Mouse (Mus musculus) CD4-positive, CD25-positive, alpha-beta regulatory T cell, adult 2 months (primary cell): Measurements from ENCODE around the gene Cdt1.

Source experiments
- DNase-seq: peaks from one replicate; pipeline ENCODE4 v3.0.0-alpha.2; 2012; ENCODE audit warnings: low read depth, low spot score

The Cdt1 gene

DNA sequence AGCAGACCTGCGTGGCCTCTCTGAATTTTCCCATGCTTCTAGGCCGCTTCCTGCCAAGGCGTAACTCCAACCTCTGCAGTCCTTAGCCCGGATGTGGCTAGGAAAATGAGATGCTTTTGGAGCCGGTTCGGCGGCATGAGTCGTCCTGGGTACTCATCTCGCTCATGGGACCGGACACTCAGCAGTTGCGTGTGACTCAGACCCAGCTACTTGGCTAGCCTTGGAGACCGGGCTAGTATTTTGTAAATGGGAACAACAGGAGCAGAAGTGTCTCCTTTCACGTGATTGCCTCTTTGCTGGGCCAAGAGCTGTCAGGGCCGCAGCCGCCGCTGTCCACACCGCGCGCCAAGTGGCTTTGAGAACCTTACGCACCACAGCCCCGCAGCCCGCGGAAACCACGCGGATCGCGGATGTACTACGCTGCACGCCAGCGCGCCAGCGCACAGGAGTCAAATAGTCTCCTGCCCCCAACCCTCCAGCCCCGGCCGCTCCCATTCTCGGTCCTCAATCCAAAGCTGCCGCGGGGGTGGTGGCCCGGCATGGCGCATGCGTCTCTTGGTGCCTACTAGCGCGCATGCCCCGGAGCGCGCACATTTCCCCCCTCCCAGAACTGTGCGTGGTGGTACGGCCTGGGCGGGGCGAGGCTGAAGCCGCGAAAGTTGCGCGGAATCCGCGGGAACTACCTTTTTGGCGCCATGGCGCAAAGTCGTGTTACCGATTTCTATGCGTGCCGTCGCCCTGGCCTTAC lies at the start of gene Cdt1:
TSS of gene Cdt1 (plus strand) at position 655 of the 748 bp plus-strand sequence.
- peak; percentile 97 for DNase-seq

DNA sequence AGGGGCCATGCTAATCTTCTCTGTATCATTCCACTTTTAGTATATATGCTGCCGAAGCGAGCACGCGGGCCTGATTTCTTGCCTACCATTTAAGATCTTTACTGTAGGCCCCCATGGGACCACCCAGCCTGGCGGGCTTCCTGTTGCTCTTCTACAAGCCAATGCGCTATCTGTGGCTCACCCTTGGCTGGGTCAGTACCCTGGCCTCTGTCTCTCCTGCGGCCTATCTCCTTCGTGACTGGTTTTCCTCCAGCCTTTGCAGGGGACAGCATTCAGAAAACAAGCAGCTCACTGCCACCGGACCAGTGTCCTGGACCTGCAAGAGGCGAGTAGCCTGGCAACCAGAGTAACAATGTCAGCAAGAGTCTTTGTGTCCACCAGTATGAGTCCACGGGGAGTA lies 47.2 kb upstream of the Cdt1 start:
- DNase-seq, result no peak

DNA sequence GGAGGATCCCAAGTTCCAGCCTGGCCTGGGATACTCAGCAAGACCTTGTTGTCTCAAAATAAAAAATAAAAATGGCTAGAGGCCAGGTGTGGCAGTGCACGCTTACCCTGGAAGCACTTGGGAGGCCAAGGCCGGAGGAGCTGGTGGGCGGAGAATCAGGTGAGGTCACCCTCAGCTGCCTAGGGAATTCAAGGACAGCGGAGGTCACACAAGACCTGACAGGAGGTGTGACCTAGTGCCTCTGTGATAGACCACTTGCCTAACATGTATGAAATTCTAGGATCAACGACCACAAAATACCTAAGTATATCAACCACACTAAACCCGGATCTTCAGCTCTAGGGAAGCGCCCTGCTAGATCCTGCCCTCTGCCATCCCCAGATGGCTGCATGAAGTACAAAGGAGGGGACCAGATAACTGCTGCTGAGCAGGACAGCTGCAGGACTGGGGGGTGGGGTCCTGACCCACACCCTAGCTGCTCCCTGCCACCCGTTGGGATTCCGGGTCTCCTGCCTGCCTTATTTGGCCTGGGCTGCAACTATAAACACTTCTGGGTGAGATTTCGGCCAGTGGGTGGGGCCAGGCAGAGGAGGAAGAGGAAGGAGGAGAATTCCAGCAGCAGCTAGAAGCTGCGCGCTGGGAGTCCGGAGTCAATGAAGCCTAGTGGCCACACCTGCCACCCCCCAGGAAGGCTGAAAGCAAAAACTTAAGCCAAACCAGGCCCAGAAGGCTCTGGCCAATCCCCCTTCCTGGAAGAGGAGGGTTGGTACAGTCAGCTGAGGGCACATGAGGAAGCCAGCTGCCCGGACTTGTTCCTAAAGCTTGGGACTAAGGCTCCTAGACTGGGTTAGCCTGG lies 44.8 kb upstream of the Cdt1 start:
- DNase-seq, result no peak

DNA sequence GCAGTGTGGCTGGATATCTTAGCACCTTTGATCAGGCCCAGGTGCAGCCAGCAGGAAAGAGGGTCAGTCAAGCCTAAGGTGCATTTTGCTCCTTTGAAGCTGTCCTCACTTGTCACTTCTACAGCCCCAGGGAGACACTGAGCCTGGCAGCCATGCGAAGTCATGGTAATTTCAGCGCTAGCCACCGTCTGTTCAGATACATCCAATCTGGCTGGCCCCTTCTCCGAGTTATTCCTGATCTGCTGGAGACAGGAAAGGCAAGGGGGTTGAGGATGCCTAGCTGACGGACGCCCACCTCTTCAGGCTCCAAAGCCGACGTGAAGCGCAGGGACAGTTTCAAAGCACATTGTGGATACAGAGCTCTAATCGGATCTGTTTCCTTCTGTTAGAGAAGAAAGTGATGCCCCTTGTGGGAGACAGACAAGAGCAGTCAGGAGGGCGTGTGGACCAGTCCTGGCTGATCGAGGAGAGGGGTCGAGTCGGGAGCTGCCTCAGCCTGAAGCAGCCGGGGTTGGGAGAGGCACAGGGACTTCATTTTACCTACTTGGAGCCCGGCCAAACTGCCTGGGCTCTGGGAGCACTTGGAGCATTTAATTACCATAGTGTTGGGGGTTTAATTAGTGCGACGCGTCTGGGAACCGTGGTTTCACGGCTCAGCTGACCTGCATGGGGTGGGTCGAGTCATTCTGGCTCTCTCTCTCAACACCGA lies 44.0 kb upstream of the Cdt1 start:
- no peak for DNase-seq

DNA sequence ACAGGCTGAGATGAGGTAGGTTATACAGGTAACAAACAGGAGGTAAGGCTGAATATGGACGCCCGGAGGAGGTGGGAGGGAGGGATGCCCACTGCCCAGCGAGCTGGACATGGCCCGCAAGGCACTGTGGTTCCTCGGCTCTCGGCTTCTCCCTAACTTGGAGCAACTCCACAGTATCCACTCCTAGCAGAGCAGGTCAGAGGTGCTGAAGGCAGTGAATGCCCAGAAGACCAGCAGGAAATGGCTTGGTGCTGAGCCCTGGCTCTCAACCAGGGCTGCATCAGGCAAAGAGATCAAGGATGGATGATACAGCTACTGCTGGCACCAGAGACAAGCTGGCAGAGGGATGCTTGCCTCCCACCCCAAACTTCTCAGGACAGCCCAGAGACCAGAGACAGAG lies 43.3 kb upstream of the Cdt1 start:
- no peak for DNase-seq

DNA sequence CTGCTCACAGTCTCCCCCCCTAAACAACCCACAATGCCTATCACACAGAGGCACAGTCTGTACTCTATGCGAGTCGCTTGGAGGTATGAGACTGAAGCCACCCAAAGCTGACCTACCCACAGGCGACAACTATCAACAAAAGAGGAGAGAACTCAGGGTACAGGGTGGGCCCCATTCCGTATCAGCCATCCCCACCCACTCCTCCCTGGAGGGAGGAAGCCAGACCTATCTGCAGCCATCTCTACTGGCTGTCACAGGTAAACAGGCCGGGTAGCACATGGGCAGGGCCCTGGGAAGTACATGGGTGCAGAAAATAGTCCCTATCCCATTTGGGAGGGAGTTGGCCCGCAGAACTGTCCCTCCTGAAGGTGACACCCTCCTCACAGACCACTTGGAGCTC lies 42.8 kb upstream of the Cdt1 start:
- DNase-seq, result no peak

DNA sequence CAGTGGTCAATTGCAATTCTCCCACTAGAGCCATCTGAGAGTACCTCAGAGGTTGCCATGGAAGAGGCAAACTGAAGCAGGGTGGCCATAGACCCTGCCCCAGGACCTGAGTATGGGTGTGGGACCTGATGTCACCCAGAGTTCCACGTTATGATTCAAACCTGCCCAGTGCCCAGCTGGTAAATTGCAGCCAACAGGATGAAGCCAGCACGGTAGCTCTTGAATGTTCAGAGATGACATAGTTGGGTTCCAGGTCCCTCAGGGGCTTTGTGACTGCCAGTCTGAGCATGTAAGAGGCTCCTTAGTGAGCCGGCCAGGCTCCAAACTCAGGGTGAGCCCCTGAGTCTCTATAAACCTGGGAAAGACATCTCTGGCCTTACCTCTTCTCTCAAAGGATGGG lies 41.7 kb upstream of the Cdt1 start:
- DNase-seq, result no peak

DNA sequence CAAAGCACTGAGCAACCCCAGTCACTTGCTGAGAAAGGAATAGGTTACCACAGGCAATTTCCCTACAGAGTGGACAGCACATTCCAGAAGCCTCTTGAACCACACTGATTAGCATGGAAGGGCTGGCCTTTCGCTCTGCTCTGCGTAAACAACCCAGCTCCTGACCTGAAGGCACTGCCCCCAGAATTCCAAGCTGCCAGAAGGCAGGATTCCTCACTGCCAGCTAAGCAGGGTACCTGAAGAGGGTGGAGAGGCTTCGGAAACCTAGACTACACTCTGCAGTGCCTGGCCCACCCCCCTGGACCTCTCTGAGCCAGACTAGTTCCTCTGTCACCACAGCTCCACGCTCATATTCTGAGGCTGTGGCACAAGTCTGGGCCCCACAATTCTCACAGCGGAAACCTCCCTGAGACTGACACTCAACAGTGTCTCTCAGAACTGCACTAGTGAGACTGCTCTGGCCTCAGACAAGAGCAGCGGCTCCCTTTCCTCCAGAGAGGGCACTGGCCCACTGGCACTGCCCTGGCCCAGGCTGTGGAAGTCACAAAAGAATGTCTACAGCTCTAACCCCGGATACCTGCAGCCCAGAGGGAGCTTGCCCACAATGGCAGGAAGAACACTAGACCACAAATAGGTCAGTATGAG lies 41.2 kb upstream of the Cdt1 start:
- no peak for DNase-seq

DNA sequence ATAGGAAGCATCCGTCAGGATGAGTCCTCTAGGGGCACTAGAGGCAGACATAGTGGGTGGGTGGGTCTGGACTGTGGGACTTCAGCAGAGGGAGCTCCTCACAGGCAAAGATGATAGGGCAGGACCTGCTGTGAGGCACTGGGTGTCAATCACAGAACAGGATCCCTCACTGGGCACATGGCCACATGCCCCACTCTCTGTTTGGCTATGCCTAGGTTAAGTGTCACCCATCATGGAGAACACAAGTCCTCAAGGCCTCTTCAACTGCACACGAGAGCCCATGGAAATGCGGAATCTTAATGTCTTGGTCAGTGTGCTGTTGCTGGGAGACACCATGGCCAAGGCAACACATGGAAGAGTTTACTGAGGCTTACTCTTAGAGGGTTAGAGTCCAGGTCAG lies 39.9 kb upstream of the Cdt1 start:
- DNase-seq, result no peak

DNA sequence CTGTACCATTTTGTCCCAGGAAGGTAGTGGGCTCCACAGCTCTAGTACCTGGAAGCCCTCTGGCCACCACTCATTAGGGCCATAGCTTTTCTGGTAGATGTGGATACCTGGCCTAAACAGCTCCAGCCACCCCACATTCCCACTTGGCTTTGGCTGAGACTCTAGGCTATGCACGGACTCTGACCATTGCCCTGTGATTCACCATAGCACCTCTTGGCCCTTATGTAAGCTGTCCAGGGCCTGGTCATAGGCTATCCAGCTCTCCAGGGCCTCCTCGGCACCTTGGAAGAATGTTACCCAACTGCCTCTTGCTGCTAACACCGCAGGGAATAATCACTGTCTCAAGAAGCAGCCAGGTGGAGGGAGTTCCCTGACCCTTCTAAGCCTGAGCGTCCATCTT lies 38.7 kb upstream of the Cdt1 start:
- no peak for DNase-seq

DNA sequence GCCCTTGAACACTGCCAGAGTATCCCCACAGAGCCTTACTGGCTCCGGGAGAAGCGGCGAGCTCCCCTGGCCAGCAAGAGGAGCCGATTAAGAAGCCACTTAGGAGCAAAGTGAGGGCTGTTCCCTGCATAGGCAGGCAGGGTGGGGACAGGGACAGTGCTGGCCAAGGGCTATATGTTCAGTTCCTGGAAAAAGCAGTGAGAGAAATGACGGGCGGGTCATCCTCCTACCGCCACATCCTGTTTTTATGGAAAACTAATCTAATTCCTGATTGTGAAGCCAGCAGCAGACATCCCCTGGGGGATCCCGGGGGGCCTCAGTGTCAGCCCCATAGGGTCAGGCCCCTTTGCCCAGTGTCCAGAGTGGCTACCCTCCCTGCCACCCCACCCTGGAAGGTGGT lies 36.5 kb upstream of the Cdt1 start:
- DNase-seq, result no peak

DNA sequence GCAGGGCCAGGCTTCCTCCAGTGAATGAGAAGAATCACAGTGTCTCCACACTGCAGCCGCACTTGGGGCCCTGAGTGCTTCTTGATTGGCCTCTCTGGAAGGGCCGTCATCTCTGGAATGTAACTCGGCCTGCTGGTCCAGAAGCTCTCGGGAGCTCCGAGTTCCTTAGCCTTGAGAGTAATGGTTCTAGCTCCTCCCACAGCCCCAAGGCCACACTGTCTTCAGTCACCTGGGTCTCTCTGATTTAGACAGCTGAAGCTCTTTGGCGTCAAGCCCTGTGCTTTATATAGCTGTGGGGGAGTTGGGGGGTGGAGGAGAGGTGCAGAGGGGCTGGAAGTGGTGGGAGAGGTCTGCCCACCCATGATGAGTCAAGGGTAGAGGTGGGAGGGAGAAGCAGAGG lies 30.8 kb upstream of the Cdt1 start:
- DNase-seq, result no peak

DNA sequence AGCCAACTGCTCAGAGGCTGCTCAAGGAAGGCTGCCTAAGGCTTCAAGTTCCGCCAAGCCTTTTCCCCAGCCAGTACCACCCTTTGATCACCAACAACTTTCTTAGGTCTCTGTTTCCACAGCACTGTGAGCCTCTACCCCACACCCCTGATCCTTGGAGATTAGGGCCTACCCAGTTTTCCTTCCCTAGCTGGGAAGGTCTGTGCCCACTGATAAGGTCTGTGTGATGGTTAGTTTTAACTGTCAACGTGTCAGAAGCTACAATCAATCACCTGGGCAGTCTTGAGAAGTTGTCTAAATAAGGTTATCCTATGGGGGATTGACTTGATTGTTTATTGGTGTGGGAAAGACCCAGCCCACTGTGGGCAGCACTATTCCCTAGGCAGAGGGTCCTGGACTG lies 30.0 kb upstream of the Cdt1 start:
- DNase-seq, result no peak

DNA sequence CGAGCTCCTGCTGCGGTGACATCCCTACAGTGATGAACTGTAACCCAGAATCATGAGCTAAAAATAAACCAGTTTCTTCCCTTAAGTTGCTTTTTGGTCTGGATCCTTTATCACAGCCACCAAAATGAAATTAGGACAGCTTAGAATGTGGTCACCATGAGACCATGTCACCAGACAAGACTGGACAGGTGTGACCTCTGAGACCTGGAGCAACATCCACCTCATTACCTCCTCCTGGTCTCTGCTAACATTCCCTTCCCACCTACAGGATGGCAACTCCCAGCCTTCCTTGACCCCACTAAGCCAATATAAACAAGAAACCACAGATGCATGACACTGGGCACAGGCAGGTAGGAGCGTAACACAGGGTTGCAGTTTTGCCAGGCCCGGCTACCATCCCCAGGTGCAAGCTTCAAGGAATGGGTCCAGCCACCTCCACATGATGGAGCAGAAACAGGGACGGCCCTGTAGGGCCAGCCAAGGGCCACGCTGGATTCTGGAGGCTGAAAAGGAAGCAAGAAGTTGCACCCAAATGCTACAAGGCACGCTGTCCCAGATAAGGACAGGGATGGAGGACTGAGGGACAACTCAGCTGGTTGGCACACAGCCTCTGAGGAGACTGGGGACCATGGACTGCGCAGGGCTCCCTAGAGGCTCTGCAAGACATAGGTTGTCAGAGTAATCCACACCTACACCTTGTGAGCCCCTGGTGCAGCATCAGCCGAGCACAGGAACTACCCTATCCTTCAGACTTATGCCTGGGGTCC lies 29.3 kb upstream of the Cdt1 start:
- no peak for DNase-seq

DNA sequence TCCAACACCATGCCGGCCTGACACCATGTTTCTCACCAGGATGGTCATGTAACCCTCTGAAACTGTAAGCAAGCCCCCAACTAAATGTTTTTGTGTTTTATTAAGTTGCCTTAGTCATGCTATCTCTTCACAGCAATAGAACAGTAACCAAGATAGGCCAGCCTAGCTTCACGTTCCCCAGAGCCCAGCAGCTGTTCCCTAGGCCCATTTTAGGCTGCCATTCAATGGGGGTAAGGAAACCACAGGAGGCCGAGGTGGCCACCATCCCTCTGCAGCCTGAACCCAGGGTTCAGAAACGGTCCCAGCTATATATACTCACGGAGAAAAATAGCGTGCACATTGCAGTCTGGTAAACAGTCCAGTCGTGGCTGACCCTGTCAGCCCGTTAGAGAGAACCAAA lies 23.7 kb upstream of the Cdt1 start:
- no peak for DNase-seq

DNA sequence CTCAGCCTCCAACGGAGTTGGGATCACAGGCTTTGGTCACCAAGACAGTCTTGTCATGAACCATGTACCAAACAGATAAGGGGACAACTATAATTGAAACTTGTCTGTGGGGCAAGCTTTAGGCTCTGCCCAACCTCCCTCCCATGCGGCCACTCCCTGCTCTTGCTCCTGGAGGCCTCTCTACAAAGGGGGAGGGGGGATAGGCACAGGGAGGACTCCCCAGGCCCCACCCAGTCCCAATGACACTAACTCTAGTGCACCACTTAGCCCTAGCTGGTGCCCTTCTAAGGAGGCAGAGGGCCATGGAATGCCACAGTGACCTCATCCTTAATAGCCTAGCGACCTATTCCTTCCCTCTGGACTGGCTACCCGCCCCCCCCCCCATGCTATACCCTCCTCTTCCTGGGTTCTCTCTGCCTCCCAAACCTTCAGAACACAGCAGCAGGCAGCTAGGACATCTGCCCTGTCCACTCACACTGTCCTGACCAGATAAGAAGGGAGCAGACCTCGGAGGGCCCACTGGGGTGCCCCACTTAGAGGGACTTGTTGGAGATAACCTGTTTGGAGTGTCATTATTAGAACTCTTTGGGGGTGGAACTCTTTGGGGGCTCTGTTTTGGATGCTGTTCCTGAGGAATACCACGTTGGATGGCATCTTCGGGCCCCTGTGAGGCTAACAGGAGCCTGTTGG lies 21.6 kb upstream of the Cdt1 start:
- no peak for DNase-seq

DNA sequence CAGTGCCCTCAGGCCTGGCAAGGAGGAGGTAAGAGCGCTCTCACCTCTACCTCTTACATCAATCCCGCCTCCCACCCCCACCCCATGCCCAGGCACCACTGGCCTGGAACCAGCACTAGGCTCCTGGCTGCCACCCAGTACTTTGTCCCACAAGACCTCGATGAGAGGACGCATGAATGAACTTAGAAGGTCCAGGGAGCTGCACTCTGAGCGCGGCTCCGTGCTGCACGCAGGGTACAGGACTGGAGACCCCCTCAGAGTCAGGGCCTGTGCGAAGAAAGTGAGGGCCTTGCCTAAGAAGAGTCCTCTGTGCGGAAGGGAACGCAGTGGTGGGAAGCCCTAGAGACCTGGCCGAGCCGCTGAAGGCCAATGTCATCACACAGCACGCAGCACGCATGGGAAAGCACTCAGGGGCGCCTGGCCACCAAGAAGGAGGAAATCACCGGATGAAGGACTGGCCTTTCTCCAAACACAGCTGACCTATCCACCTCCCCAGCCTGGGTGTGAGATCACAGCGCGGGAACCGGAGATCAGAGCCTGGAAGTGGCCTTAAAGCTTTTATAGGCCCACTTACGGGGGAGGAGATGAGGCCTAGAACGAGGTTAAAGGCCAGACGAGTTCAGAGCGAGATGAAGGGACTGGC lies 20.9 kb upstream of the Cdt1 start:
- DNase-seq, result no peak

DNA sequence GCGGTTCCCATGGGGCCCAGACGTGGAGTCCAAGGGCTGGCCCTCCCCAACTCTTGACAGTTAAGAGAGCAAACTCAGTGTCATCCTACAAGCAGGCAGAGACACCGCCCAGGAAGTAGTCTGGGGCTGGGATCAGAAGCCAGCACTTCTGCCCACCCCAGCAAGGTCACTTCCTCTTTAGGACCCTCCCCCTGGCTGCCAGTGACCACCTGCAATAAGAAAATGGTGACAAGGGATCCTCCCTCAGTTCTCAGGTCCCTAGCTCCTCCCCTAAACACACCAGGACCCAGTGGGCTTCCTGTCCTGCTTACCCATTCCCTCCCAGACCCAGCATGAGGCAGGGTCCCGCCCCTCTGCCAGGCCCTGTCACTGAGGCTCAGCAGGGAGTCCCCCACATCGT lies 20.0 kb upstream of the Cdt1 start:
- DNase-seq, result peak; percentile 79

DNA sequence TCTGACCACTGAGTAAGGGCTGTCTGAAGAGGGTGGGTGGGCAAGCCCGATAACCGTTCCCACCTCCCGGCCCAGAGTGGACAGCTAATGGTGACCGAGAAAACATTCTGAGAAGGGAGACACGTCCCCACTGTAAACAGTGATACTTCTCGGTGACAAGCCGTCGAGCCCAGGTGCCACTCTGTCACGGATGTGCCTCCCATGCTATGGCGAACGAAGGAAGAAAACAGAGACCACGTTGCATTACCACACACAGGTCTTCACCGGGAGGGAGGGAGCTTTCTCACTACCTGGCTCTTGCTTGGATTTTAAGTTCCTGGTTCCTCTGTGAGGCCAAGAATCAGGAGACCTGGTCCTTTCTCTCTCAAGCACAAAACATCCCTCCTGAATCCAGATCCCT lies 19.5 kb upstream of the Cdt1 start:
- peak; percentile 48 for DNase-seq

DNA sequence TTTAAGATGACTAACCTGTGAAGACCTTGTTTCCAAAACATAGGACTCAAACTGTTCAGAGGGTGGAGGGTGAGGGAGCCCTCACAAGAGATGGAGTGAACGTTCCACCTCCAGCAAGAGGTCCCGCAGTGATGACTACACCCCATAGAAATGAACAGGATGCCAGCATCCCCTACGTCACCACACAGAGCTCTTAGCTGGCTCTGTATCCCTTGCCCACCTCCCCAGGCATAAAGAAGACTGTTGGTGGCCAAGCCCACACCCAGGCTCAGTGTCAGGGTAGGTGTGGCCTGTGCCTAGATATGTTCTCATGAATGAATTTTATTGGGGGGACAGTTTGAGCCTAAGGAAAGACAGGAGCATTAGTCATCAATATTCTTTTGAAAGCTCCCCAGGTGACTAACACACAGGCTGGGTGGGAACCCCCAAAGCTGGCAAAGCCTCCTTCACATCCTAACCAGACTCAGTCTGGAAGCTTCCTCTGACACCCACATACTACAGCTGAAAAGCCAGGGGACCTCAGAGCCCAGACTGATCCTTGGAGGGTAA lies 18.9 kb upstream of the Cdt1 start:
- peak; percentile 65 for DNase-seq
